Mouse (Mus musculus) left cerebral cortex, adult 11 months (tissue): ENCODE data around the gene Ctcfl.

ENCODE experiments used
- DNase-seq: peaks from one replicate; pipeline ENCODE4 v3.0.0; 2022; ENCODE audit warnings: low spot score

Ctcfl gene

GRCm38 (mm10) chr2:173083106-173083505, 36.2 kb downstream of the Ctcfl start:
- no peak for DNase-seq

GRCm38 (mm10) chr2:173082706-173083105, 36.6 kb downstream of the Ctcfl start:
- DNase-seq: no peak

DNA sequence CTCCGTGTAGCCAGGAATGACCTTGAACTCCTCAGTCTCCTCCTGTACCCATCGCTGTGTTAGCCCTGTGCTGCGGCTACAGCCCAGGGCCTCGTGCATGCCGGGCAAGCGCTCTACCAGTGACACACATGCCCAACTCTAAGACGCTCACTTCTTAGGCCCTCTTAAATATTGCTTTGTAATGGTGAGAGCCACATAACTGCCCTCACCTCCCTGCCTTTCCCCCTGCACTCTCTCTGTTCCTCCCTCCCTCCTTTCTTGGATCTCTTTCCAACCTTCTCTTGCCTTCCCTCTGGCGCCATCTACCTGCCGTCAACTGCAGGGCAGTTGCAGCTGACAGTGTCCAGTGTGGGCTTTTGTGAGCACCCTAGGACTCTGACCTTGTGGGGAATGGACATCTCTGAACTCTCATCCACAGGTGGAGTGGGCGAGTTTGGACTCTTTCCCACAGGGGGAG, 38.5 kb downstream of the Ctcfl start:
- DNase-seq: peak; percentile 31

GRCm38 (mm10) chr2:173079766-173080549, 39.4 kb downstream of the Ctcfl start:
- no peak for DNase-seq

DNA sequence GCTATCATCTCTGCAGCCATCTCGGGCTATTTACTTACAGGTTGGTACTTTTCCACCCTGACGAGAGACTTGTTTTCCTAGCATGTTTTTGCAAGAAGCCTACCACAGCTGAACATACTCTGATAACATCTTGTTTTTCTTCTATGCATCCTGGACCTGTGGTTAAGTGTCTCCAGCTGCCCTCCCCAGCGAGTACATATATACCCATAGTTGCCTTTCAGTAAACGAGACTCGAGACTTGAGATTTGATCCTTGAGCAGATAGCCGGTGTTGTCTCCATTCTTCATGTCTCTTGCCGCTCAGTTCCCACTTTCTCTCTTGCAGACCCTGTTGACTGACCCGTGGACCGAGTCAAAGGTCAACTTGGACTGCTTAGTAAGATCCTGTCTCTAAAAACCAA, 42.4 kb downstream of the Ctcfl start:
- DNase-seq: no peak

DNA sequence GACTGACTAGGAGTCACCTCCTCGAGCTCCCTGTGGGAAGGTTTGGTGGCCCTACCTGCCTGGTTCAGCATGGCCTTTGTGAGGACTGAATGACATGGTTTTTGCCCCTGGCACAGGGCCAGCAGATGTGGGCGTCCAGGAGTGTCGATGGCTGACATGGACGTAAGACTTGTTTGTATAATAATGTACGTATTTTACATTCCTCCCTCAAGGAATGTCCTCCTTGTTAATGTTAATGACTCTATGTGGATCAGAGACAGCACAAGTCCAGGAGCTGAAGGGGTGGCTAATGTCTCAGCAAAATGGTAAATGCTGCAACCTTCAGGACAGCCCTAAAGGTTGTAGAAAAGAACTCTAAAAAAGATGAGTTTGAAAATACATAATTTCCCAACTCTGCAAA, 45.7 kb downstream of the Ctcfl start:
- no peak for DNase-seq

DNA sequence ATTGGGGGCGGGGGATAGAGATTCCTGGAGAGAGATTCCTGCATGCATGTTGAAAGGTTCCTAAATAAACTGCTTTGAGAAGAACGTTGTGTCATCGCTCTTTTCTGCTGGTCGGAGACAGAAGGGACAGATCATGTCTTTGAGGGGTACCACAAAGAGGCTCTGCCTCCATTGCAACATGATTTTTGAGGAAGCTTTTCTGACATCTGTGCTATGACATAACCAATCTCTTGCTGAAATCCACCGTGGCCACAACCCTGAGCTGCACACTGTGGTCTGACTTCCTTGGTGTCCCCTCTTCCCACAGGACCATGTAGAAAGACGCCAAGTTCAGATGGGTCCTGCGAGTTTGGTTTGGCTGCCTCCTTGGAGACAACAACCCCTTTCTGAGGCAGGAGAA, 46.4 kb downstream of the Ctcfl start:
- no peak for DNase-seq

GRCm38 (mm10) chr2:173064864-173065263, 54.5 kb downstream of the Ctcfl start:
- no peak for DNase-seq

- no peak for DNase-seq
Observed at GRCm38 (mm10) chr2:173063219-173063618, 56.1 kb downstream of the Ctcfl start.

DNA sequence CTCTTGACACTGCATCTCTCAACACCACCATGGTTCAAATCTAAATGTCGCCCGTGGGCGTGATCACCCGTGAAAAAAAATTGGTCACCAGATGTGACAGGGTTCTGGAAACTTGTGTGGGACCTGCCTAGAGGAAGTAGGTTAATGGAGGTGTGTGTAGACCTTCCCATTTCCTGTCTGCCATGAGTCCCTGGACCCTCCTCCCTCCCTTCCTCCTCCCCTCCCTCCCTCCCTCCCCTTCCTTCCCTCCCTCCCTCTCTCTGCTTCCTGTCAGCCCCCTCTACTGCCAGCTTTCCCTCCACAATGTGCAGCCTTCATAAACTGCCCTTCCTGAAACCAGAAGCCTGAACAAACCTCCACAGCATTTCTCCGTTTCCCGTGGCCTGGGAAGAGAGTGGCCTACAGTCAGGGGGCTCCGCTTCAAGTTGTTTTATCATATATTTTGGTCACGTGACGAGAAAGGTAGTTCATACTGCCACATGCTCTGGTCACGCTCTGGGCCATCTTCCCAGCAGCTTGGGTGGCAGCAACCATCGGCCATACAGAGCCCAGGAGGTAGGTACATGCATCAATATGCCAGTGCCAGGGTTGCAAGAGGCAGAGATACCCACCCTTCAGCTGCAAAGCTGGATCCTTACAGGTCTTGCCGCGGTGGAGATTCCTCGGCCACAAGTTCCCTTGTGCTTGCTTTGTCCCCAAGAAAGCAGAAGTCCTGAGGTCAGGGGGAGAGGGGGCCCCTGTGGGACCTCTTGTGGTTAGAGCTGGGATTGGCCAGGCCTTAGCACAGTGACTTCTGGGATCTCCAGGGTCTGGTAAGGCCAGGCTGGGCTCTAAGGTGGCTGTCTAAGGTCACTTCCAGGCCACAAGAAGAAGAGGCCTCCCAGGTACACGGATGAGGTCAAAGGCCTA, 57.6 kb downstream of the Ctcfl start:
- DNase-seq: no peak

- no peak for DNase-seq
Observed at GRCm38 (mm10) chr2:173060450-173060849, 58.9 kb downstream of the Ctcfl start.

DNA sequence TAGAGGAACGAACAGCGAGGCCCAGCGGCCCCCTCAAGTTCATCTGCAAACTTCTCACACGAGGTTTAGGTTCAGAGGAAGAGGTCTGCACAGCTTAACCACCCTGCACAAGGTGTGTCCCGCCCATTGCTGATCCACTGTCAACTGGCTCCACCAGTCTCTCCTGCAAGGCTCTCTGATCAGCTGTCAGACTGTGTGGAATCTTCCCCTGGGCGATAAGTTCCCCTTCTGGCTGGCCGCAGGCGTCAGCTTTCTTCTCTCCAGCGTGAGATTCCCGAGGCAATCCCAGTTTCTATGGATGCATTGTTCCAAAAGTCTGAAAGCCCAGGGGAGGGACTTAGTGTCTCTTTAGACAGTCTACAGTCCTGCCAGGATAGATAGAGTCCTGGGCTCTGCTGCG, 61.1 kb downstream of the Ctcfl start:
- no peak for DNase-seq

DNA sequence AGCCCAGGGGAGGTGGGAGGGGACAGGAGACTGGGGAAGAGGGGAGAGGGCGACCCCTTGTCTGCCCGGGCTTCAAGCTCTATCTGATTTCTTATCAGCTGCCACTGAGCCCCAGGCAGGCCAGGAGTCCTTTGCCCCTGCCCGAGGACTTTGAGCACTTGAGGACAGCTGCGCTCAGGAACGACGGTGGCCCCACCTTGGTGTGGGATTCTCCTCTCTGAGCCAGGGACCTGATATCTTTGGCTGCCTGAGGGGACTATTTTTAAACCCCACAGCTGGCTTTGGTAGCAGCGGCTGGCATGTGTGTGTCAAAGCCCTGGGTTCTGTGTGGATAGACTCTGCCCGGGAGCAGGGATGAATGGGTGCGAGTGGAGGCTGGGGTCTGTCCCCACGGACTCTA, 61.7 kb downstream of the Ctcfl start:
- no peak for DNase-seq

DNA sequence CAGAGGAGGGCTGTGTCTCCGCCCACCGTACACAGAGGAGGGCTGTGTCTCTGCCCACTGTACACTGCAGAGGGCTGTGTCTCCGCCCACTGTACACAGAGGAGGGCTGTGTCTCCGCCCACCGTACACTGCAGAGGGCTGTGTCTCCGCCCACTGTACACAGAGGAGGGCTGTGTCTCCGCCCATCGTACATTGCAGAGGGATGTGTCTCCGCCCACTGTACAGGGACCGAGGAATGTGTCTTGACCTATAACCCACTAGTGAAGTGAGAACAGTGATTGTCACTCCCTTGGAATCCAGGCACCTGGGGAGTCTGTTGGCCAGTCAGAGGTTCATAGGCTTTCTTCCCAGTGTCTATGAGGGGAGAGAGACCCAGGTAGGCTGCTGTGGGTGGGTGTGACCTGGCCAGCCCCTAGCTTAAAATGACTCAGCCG, 62.4 kb downstream of the Ctcfl start:
- DNase-seq: no peak

- no peak for DNase-seq
Observed at GRCm38 (mm10) chr2:173056303-173056881, 62.9 kb downstream of the Ctcfl start.

DNA sequence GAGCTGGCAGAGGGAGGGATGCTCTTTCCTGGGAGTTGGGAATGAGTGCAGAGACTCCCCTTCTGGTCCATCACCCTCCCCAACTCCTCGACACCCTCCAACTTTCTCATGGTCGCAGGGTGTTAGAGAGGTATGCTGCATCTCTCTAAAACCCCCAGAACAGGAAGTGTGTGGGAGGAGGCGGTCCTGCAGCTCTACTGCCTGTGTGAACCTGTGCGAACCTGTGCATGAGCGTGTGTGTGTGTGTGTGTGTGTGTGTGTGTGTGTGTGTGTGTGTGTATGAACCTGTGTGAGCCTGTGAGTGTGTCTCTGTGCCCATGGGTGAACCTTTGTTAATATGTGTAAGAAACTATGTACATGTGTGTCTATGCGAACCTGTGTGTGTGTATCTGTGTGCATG, 65.5 kb downstream of the Ctcfl start:
- no peak for DNase-seq

GRCm38 (mm10) chr2:173052881-173053280, 66.4 kb downstream of the Ctcfl start:
- DNase-seq: no peak

- DNase-seq: no peak
Observed at GRCm38 (mm10) chr2:173050604-173051382, 68.5 kb downstream of the Ctcfl start.

DNA sequence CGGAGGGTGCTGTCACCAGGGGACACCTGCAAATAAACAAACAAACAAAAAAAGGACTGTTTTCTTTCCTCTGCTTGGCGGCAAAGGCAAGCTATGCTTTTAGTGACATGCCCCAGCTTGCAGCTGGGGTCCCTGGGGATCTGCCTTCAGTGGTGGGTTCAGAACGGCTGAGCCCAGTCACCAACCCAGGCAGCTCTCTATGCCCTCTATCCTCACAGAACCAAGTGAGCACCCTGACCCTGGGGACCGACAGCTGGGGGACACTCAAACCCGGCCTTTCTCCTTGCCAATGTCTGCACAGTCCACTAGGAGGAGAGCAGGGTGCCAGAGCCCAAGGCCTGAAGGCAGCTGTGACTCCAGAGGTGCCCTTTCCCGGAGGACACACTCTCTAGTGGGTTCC, 69.5 kb downstream of the Ctcfl start:
- no peak for DNase-seq

DNA sequence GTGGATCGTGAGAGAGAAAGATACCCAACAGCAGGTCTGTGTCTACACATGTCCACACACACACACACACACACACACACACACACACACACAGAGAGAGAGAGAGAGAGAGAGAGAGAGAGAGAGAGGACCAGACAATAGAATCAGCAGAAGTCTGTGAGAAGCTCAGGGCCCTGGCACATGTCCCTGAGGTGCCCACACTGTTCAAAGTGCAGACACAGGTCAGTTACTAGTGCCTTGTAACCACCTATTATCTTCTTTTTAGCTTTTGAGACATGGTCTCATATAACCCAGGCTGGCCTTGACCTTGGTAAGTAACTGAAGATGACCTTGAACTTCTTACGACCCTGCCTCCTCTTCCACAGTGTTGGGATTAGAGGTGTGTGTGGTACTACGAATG, 70.1 kb downstream of the Ctcfl start:
- no peak for DNase-seq

GRCm38 (mm10) chr2:173048041-173048745, 71.1 kb downstream of the Ctcfl start:
- DNase-seq: no peak
